8 mouse cellular contexts compared by ENCODE assay signal in genomic region chr15:102404608-102405488, GRCm38 (mm10). TPM values are rescaled to one million over a fixed set of nuclear protein-coding genes. Genes with fewer than 3 reads are reported as not detected.
DNase-seq lines count a peak whose midpoint lies in the region; ATAC-seq and TF ChIP-seq lines count a peak whose summit lies in the region.

No protein-coding gene starts in this region.

- no peaks in the 10 kb centered on the region for H3K9me3 ChIP-seq in hindbrain, embryonic 16.5 days (ENCODE audit: control insufficient read depth, low read length)
- H3K9me3 ChIP-seq in midbrain, embryonic 15.5 days, result no peaks in the 10 kb centered on the region

- H3K27me3 ChIP-seq in cerebellum, adult 2 months (ENCODE audit: control insufficient read depth, insufficient read depth, low read length), result no peaks in the 10 kb centered on the region
- 0 out of 2 replicates have a peak, but pooled peaks cover under 1% of the 10 kb centered on the region for H3K27me3 ChIP-seq in testis, adult 2 months (ENCODE audit: control insufficient read depth, insufficient read depth, low read length)
- no peaks in the 10 kb centered on the region for H3K27me3 ChIP-seq in hindbrain, embryonic 16.5 days (replicated peaks; ENCODE audit: control insufficient read depth, insufficient read depth, low read length)
- no peaks in the 10 kb centered on the region for H3K27me3 ChIP-seq in midbrain, embryonic 15.5 days (replicated peaks)

- ATAC-seq in hindbrain, embryonic 16.5 days, result no peak
- ATAC-seq in midbrain, embryonic 15.5 days (replicated peaks), result no peak

- H3K27ac ChIP-seq in cerebellum, adult 2 months (ENCODE audit: insufficient read depth, low read length), result peak overlapping the region; percentile 97
- H3K27ac ChIP-seq in testis, adult 2 months (ENCODE audit: control insufficient read depth, insufficient read depth, low read depth, low read length), result peak overlapping the region; percentile 100
- H3K27ac ChIP-seq in hindbrain, embryonic 16.5 days (ENCODE audit: low read depth, low read length), result peak overlapping the region; percentile 100
- peak overlapping the region; percentile 98 for H3K27ac ChIP-seq in midbrain, embryonic 15.5 days

- peaks cover 1% of the 10 kb centered on the region; the same call in 1 of the 2 replicates for H3K36me3 ChIP-seq in testis, adult 2 months (ENCODE audit: control insufficient read depth, insufficient read depth, low read length)
- peaks cover 8% of the 10 kb centered on the region for H3K36me3 ChIP-seq in hindbrain, embryonic 16.5 days (ENCODE audit: control insufficient read depth, insufficient read depth, low read length)
- H3K36me3 ChIP-seq in midbrain, embryonic 15.5 days (replicated peaks), result peaks cover 18% of the 10 kb centered on the region

- H3K4me2 ChIP-seq in hindbrain, embryonic 16.5 days (ENCODE audit: low read length), result peak overlapping the region; percentile 70
- H3K4me2 ChIP-seq in midbrain, embryonic 15.5 days, result peak overlapping the region; percentile 55

- TF ChIP-seq POLR2A in cerebellum, adult 2 months (IDR thresholded peaks at IDR 0.05; ENCODE audit: borderline replicate concordance, insufficient read depth, low read length), result no peak
- no peak for TF ChIP-seq POLR2A in testis, adult 2 months (IDR thresholded peaks at IDR 0.05; ENCODE audit: control insufficient read depth, low read depth, low read length)

- H3K4me1 ChIP-seq in cerebellum, adult 2 months (ENCODE audit: control insufficient read depth, insufficient read depth, low read length), result peaks cover 17% of the 10 kb centered on the region
- peaks cover 4% of the 10 kb centered on the region for H3K4me1 ChIP-seq in testis, adult 2 months (ENCODE audit: control insufficient read depth, insufficient read depth, low read length)
- H3K4me1 ChIP-seq in hindbrain, embryonic 16.5 days (ENCODE audit: control insufficient read depth, insufficient read depth, low read depth, low read length), result peaks cover 20% of the 10 kb centered on the region
- H3K4me1 ChIP-seq in midbrain, embryonic 15.5 days, result peaks cover 35% of the 10 kb centered on the region

- 14% methylated on average over 34 of the region's 34 CpGs for WGBS in cerebellum, adult 2 months
- WGBS in hindbrain, embryonic 16.5 days, result 15% methylated on average over 34 of the region's 34 CpGs
- 16% methylated on average over 34 of the region's 34 CpGs for WGBS in midbrain, embryonic 15.5 days

- peak in 1 of 2 experiments; percentile 22 for DNase-seq in cerebellum, adult 2 months
- no peak for DNase-seq in cerebellum, postnatal 10 days
- DNase-seq in testis, postnatal 14 days (ENCODE audit: low spot score), result no peak
- no peak for DNase-seq in embryo, embryonic 11 days
- DNase-seq in urinary bladder, postnatal 4 days (ENCODE audit: low spot score in 2 of 2), result no peak

- H3K4me3 ChIP-seq in cerebellum, adult 2 months (replicated peaks; ENCODE audit: insufficient read depth, low read depth, low read length), result peak overlapping the region; percentile 70
- peak overlapping the region; percentile 95 for H3K4me3 ChIP-seq in testis, adult 2 months (ENCODE audit: control insufficient read depth, low read depth, low read length)
- peak overlapping the region; percentile 54 for H3K4me3 ChIP-seq in hindbrain, embryonic 16.5 days (ENCODE audit: low read length)
- peak overlapping the region; percentile 57 for H3K4me3 ChIP-seq in midbrain, embryonic 15.5 days

- no peak; the same call in 1 of the 2 replicates for TF ChIP-seq CTCF in cerebellum, adult 2 months (IDR thresholded peaks at IDR 0.05; ENCODE audit: borderline replicate concordance, insufficient read depth, low read depth, low read length)
- no peak; the same call in 1 of the 2 replicates for TF ChIP-seq CTCF in testis, adult 2 months (IDR thresholded peaks at IDR 0.05; ENCODE audit: control insufficient read depth, insufficient read depth, insufficient replicate concordance, low read depth, low read length)

- peak overlapping the region; percentile 79 for H3K9ac ChIP-seq in hindbrain, embryonic 16.5 days (ENCODE audit: low read depth, low read length)
- peak overlapping the region; percentile 64 for H3K9ac ChIP-seq in midbrain, embryonic 15.5 days

RNA-seq across cellular contexts. Expression of gene Sp1, which starts 1.1 kb away (rescaled TPM):
- 12.6 and 14.1 TPM in 2 replicates for polyA plus RNA-seq in cerebellum, adult 2 months (2012; rRNA removed)
- polyA plus RNA-seq in testis, adult 2 months (2012; rRNA removed), result 17.0 and 18.5 TPM in 2 replicates
- 3.4 and 3.5 TPM in 2 replicates for polyA plus RNA-seq in hindbrain, embryonic 16.5 days (2015; fragmentation: Nextera tagmentation; extraction: Ambion mirVana)
- polyA plus RNA-seq in midbrain, embryonic 15.5 days (2015; fragmentation: Nextera tagmentation; extraction: Ambion mirVana), result 3.4 and 4.1 TPM in 2 replicates

RNA-seq across cellular contexts. Expression of gene Sp7, which starts 37.9 kb away (rescaled TPM):
- 1.4 TPM in 2 replicates for polyA plus RNA-seq in cerebellum, adult 2 months (2012; rRNA removed)
- 0.06 TPM in 1 of 2 replicates, not detected in the other for polyA plus RNA-seq in testis, adult 2 months (2012; rRNA removed)
- 0.46 and 1.0 TPM in 2 replicates for polyA plus RNA-seq in hindbrain, embryonic 16.5 days (2015; fragmentation: Nextera tagmentation; extraction: Ambion mirVana)
- polyA plus RNA-seq in midbrain, embryonic 15.5 days (2015; fragmentation: Nextera tagmentation; extraction: Ambion mirVana), result 0.09 and 0.26 TPM in 2 replicates

RNA-seq across cellular contexts. Expression of gene Amhr2, which starts 40.3 kb away (rescaled TPM):
- 3.2 TPM in 2 replicates for polyA plus RNA-seq in cerebellum, adult 2 months (2012; rRNA removed)
- 131 and 168 TPM in 2 replicates for polyA plus RNA-seq in testis, adult 2 months (2012; rRNA removed)
- polyA plus RNA-seq in hindbrain, embryonic 16.5 days (2015; fragmentation: Nextera tagmentation; extraction: Ambion mirVana), result 0.10 and 0.30 TPM in 2 replicates
- 0.30 and 0.34 TPM in 2 replicates for polyA plus RNA-seq in midbrain, embryonic 15.5 days (2015; fragmentation: Nextera tagmentation; extraction: Ambion mirVana)

RNA-seq across cellular contexts. Expression of gene Prr13, which starts 54.0 kb away (rescaled TPM):
- 160 and 164 TPM in 2 replicates for polyA plus RNA-seq in cerebellum, adult 2 months (2012; rRNA removed)
- polyA plus RNA-seq in testis, adult 2 months (2012; rRNA removed), result 18.5 and 19.7 TPM in 2 replicates
- polyA plus RNA-seq in hindbrain, embryonic 16.5 days (2015; fragmentation: Nextera tagmentation; extraction: Ambion mirVana), result 83.3 and 98.7 TPM in 2 replicates
- polyA plus RNA-seq in midbrain, embryonic 15.5 days (2015; fragmentation: Nextera tagmentation; extraction: Ambion mirVana), result 103 and 107 TPM in 2 replicates

RNA-seq across cellular contexts. Expression of gene Aaas, which starts 54.3 kb away (rescaled TPM):
- 29.7 and 33.1 TPM in 2 replicates for polyA plus RNA-seq in cerebellum, adult 2 months (2012; rRNA removed)
- polyA plus RNA-seq in testis, adult 2 months (2012; rRNA removed), result 41.5 and 43.5 TPM in 2 replicates
- 36.1 and 38.1 TPM in 2 replicates for polyA plus RNA-seq in hindbrain, embryonic 16.5 days (2015; fragmentation: Nextera tagmentation; extraction: Ambion mirVana)
- polyA plus RNA-seq in midbrain, embryonic 15.5 days (2015; fragmentation: Nextera tagmentation; extraction: Ambion mirVana), result 37.4 and 37.9 TPM in 2 replicates

Comparison
In these comparisons a context has a peak if more than half of its experiments do, and no peak if none do; other contexts are left out.
1. RNA of gene Amhr2, which starts 40.3 kb away (polyA plus RNA-seq): 131 to 168 TPM in testis, adult 2 months; 3.2 TPM in cerebellum, adult 2 months, 0.30 to 0.34 TPM in midbrain, embryonic 15.5 days and 0.10 to 0.30 TPM in hindbrain, embryonic 16.5 days; every median in the first group is over 10 times any median in the second.
2. Peak in every context shown above with its lines, with median percentiles within 50 percentile points of each other: H3K27ac ChIP-seq and H3K4me3 ChIP-seq.